Mouse (Mus musculus): ENCODE data around the gene Atp1b1. TPM values are rescaled to one million over a fixed set of nuclear protein-coding genes. Genes with fewer than 3 reads are reported as not detected.

The Atp1b1 gene
- polyA plus RNA-seq, 1 experiment from 2014 or later: 203 TPM

DNA sequence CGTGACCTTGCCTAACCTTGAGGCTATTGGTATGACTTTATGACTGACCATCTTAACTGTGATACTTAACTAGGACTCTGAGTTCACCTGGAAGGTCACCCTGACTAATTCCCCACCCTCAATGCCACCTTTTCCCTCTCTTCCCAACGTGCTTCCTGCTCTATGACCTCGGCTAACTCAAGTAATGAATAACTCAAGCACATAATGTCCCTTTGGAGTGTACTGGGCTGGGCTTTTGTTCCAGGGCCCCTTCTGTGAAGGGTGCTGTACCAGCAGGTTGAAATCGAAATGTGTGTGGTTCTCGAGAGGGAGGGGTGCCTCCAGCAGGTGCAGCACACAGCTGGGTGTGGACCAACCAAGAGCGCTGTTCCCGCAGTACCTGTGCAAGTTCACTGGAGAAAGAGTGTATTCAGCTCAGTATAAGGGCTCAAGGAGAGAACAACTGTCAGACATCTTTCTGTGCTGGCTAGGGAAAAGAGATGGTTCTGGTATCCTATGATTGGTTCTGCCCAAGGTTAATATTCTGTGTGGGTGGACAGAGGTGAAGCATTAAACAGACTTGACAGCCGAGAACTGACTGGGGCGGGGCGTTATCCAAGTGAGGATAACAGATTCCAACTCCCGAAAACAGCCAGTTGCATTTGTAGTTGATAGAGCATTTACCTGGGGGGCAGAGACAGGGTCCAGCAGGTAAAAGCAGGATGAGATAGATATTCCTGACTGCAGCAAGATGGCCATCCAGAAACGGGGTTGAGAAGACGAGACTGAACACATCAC lies 3.0 kb upstream of the Atp1b1 start:
- Histone ChIP-seq H3K36me3 (no peaks in the 10 kb centered on the region), H3K4me2 (replicated peaks) (peak overlapping the region; percentile 79), H3K9me3 (no peaks in the 10 kb centered on the region), H3K27ac (peak overlapping the region; percentile 84), H3K4me3 (replicated peaks) (0 out of 2 replicates have a peak overlapping the region, but pooled peaks have one; percentile 9), H3K4me1 (replicated peaks) (peaks cover 12% of the 10 kb centered on the region), H3K9ac (peak overlapping the region; percentile 26; the same call in 1 of the 2 replicates), H3K27me3 (replicated peaks) (peaks cover 9% of the 10 kb centered on the region)
- WGBS: 56% methylated on average over 13 of the region's 13 CpGs
- ATAC-seq: peak; percentile 64

DNA sequence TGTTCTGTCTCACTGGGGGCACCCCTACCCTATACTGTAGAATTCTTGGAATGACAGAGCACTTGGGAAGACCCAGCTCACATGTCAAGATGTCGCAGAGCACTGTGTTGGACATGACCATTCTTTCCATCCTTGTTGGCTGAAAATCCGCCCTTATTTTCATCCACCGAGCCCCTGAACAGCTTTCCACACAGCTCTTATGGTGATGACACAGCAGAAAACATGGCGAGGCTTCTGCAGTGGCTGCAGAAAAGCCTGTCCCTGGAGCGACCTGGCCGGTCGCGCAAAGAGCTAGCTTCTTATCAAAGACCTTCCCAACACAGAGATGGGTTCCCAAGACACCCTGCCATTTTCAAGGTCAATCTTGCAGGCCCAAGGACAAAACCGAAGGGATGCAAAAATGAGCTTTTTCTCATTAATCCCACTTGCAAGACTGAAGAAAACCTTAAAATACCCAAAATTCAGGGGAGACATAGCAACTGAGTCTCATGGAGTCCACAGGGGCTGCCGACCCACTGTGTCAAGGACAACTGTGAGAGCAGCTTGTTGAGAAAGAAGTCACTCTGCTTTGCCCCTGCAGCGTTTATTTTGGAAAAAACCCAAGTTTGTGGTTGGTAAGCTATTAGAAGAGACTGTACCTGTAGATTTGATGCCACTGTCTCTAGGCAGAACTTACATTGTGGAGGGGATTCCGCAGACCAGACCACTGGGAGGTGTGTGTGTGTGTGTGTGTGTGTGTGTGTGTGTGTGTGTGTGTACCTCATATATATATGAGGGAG lies 1.2 kb upstream of the Atp1b1 start:
- Histone ChIP-seq H3K4me2 (replicated peaks) (peak overlapping the region; percentile 79), H3K27me3 (replicated peaks) (peaks cover 12% of the 10 kb centered on the region), H3K9ac (peak overlapping the region; percentile 54), H3K4me3 (replicated peaks) (peak overlapping the region; percentile 75), H3K36me3 (no peaks in the 10 kb centered on the region), H3K27ac (peak overlapping the region; percentile 90), H3K9me3 (no peaks in the 10 kb centered on the region), H3K4me1 (replicated peaks) (peaks cover 12% of the 10 kb centered on the region)
- WGBS: 49% methylated on average over 12 of the region's 12 CpGs
- no peak for ATAC-seq

DNA sequence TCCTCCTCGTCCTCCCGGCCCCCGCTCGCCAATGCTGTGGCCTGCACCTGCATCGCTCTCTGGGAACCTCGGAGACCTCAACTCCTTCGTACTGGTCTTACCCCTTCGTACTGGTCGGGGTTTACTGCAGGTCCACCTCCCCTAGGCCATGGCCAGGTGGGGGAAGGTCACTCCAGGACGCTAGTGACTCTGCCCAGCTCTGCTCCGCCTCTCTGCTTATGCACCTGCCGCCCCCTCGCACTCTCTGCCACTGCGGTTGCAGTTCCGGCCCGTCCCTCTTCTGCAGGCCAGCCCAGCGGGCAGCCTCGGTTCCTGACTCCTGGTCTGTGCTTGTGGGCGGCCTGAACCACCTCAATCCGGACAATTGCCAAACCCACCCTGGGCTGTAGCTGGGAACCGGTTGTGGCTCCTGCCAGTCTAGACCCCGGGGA lies 481 bp upstream of the Atp1b1 start:
- H3K27ac ChIP-seq: peak overlapping the region; percentile 90
- H3K36me3 ChIP-seq: no peaks in the 10 kb centered on the region
- H3K4me2 ChIP-seq (replicated peaks): peak overlapping the region; percentile 79
- peak overlapping the region; percentile 54 for H3K9ac ChIP-seq
- ATAC-seq: peak; percentile 79
- H3K27me3 ChIP-seq (replicated peaks): peaks cover 12% of the 10 kb centered on the region
- 2% methylated on average over 22 of the region's 22 CpGs for WGBS
- no peaks in the 10 kb centered on the region for H3K9me3 ChIP-seq
- peaks cover 12% of the 10 kb centered on the region for H3K4me1 ChIP-seq (replicated peaks)
- H3K4me3 ChIP-seq (replicated peaks): peak overlapping the region; percentile 75

GRCm38 (mm10) chr1:164457531-164458244 lies 467 bp downstream of the Atp1b1 start:
- Histone ChIP-seq H3K4me1 (replicated peaks) (peaks cover 18% of the 10 kb centered on the region), H3K9ac (peak overlapping the region; percentile 82), H3K27ac (peak overlapping the region; percentile 90), H3K4me2 (replicated peaks) (peak overlapping the region; percentile 79), H3K4me3 (replicated peaks) (peak overlapping the region; percentile 75), H3K36me3 (no peaks in the 10 kb centered on the region; the same call in 1 of the 2 replicates), H3K27me3 (replicated peaks) (peaks cover 12% of the 10 kb centered on the region), H3K9me3 (no peaks in the 10 kb centered on the region)
- peak; percentile 66 for ATAC-seq
- under 1% methylated on average over 74 of the region's 76 CpGs for WGBS

DNA sequence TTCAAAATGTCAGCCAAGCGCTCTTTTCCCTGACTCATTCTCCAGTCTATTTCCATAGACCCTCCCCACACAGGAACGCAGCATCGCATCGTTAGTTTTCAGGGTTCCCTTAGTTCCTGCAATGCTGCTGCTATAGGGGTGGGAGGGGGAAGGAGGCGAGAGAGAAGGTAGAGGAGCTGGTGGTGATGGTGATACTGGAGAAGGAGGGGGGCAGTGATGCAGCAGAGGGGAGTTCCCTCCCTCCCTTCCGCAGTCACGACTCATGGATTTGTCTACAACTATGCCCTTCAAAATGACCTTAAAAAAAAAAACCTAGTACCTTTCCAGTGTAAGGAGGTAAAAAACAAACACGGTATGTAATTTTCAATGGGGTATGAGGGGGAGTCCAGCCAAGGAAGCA lies 1.4 kb downstream of the Atp1b1 start:
- H3K27me3 ChIP-seq (replicated peaks): peaks cover 12% of the 10 kb centered on the region
- H3K4me3 ChIP-seq (replicated peaks): peak overlapping the region; percentile 75
- no peak for ATAC-seq
- WGBS: 8% methylated on average over 8 of the region's 8 CpGs
- H3K4me1 ChIP-seq (replicated peaks): peaks cover 20% of the 10 kb centered on the region
- H3K9ac ChIP-seq: peak overlapping the region; percentile 82
- H3K27ac ChIP-seq: peak overlapping the region; percentile 90
- no peaks in the 10 kb centered on the region; the same call in 1 of the 2 replicates for H3K36me3 ChIP-seq
- peak overlapping the region; percentile 79 for H3K4me2 ChIP-seq (replicated peaks)
- no peaks in the 10 kb centered on the region for H3K9me3 ChIP-seq

DNA sequence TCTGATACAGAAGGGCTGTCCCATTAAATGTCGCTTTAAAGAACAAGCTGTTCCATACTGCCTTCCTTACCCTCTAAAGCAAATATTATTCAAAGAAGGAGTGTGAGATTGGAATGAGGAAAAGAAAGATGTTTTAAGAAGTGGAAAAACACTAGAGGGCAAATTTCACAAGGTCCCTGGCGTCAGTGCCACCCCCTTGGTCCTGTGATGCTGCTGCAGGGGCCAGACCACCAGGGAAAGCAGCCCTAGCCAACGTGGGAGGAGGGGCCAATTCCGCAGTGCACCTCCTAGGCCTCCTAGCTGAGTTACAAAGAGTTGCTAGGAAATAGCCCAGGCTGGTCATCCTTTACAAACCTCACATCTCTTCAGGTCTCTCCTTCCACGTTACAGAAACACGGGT lies 2.1 kb downstream of the Atp1b1 start:
- Histone ChIP-seq H3K36me3 (no peaks in the 10 kb centered on the region; the same call in 1 of the 2 replicates), H3K4me3 (replicated peaks) (peak overlapping the region; percentile 75), H3K4me1 (replicated peaks) (peaks cover 13% of the 10 kb centered on the region), H3K27me3 (replicated peaks) (peaks cover 12% of the 10 kb centered on the region), H3K27ac (peak overlapping the region; percentile 90), H3K4me2 (replicated peaks) (peak overlapping the region; percentile 79), H3K9me3 (no peaks in the 10 kb centered on the region), H3K9ac (peak overlapping the region; percentile 46)
- 24% methylated on average over 6 of the region's 6 CpGs for WGBS
- ATAC-seq: no peak

DNA sequence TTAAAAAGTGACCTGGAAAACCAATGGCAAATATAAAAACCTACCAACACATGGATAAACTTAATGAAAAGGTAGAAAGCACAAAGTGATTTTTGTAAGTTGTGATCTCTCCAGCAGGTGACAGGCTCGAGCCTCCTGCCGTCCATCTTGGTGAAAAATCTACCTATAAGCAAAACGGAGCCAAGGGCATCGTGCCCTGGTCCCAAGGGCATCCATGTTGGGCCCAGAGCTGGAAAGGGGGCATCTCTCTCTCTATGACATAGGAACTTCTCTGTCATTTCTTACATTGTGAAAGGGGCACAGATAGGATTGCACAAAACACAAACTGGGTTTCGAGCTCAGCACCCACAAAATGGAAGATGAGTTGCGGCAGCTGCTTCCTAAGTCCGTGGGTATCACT lies 2.5 kb downstream of the Atp1b1 start:
- Histone ChIP-seq H3K9ac (peak overlapping the region; percentile 46), H3K27ac (peak overlapping the region; percentile 90), H3K27me3 (replicated peaks) (peaks cover 12% of the 10 kb centered on the region), H3K4me1 (replicated peaks) (peaks cover 13% of the 10 kb centered on the region), H3K4me2 (replicated peaks) (peak overlapping the region; percentile 79), H3K4me3 (replicated peaks) (peak overlapping the region; percentile 75), H3K36me3 (no peaks in the 10 kb centered on the region; the same call in 1 of the 2 replicates), H3K9me3 (no peaks in the 10 kb centered on the region)
- ATAC-seq: no peak
- WGBS: 50% methylated on average over 7 of the region's 7 CpGs

DNA sequence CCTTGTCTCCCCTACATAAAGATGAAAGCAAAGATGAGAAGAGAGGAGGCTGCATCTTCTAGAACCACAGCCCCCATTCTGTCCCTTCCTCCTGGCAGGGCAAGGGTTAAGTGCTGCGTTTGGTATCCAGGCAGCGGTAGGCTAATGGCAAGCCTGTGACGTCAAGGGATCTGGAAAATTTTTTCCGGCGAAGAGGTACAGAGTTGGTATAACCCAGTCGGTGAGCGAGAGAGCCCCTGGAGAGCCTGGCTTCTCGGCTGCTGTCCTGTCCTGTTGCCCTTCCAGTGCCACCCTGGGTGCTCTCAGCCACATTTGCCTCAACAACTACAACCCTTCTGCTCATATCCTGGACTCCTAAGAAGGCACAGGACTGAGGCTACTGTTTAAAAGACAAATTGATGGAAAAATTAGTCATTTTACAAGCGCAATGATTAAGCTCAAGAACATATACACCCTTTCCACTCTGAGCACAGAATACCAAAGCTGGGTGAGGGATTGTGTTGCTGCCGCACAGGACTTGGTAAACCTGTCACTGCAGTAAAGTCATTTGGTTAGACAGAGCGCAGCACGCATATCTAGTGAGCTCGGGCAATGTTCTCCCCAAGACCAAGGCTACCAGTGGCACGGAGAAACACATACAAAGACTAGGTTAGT lies 3.3 kb downstream of the Atp1b1 start:
- Histone ChIP-seq H3K36me3 (no peaks in the 10 kb centered on the region; the same call in 1 of the 2 replicates), H3K4me2 (replicated peaks) (peak overlapping the region; percentile 56), H3K9ac (peak overlapping the region; percentile 41), H3K9me3 (no peaks in the 10 kb centered on the region), H3K27ac (peak overlapping the region; percentile 36; the same call in 1 of the 2 replicates), H3K27me3 (replicated peaks) (peaks cover 12% of the 10 kb centered on the region), H3K4me3 (replicated peaks) (peak overlapping the region; percentile 37), H3K4me1 (replicated peaks) (peaks cover 15% of the 10 kb centered on the region)
- WGBS: 22% methylated on average over 14 of the region's 14 CpGs
- no peak for ATAC-seq

- peaks cover 2% of the 10 kb centered on the region for H3K36me3 ChIP-seq
- H3K27me3 ChIP-seq (replicated peaks): peaks cover 11% of the 10 kb centered on the region
- H3K4me3 ChIP-seq (replicated peaks): no peak overlapping the region
- H3K9ac ChIP-seq: no peak overlapping the region
- 74% methylated on average over 5 of the region's 5 CpGs for WGBS
- ATAC-seq: no peak
- H3K4me1 ChIP-seq (replicated peaks): peaks cover 17% of the 10 kb centered on the region
- peak overlapping the region; percentile 56 for H3K4me2 ChIP-seq (replicated peaks)
- no peaks in the 10 kb centered on the region for H3K9me3 ChIP-seq
- H3K27ac ChIP-seq: no peak overlapping the region
These were observed 4.4 kb downstream of the Atp1b1 start for GRCm38 (mm10) chr1:164453739-164454138.

DNA sequence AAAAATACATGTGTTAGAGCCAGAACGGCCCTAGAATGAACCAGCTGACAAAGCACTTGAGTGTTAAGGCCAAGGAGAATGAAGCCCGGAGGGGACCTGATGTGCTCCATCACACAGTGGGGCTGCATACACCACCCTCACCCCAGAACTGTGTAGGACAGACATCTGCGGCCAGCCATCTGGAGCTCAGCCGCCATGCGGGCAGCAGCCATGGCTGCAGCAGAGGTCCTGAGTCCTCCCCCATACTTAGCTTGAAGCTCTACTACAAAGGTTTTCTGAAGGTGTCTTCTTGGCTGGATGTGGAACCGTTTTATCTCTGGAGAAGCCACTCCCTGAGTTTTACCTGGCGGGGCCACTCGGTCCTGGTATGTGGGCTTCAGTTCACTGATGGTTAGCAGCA lies 5.0 kb downstream of the Atp1b1 start:
- H3K36me3 ChIP-seq: peaks cover 4% of the 10 kb centered on the region
- H3K9me3 ChIP-seq: no peaks in the 10 kb centered on the region
- H3K27me3 ChIP-seq (replicated peaks): peaks cover 6% of the 10 kb centered on the region; the same call in 1 of the 2 replicates
- H3K9ac ChIP-seq: no peak overlapping the region
- 80% methylated on average over 8 of the region's 8 CpGs for WGBS
- ATAC-seq: no peak
- no peak overlapping the region for H3K4me3 ChIP-seq (replicated peaks)
- no peak overlapping the region for H3K27ac ChIP-seq
- H3K4me1 ChIP-seq (replicated peaks): peaks cover 13% of the 10 kb centered on the region
- no peak overlapping the region; the same call in 1 of the 2 replicates for H3K4me2 ChIP-seq (replicated peaks)

DNA sequence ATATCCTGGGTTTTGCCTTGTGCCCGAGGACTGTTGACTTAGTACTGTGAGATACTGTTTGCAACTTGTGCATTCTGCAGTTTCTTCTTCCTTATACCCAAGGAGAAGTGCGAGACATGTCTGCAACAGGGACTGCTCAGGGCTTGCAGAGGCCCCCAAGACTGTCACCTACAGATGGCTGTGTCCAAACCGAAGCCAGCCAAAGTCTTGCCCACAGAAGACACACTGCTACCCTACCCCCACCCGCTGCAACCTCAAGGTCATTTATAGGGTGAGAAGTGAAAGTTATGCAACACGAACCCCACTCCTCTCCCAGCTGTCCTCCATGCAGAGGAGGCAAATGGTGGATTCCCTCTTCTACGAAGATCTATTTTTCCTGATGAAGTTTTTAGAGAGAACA lies 5.6 kb downstream of the Atp1b1 start:
- no peak overlapping the region for H3K9ac ChIP-seq
- peaks cover 13% of the 10 kb centered on the region for H3K4me1 ChIP-seq (replicated peaks)
- no peak overlapping the region for H3K27ac ChIP-seq
- H3K4me3 ChIP-seq (replicated peaks): no peak overlapping the region
- H3K27me3 ChIP-seq (replicated peaks): peaks cover 6% of the 10 kb centered on the region; the same call in 1 of the 2 replicates
- peaks cover 4% of the 10 kb centered on the region for H3K36me3 ChIP-seq
- ATAC-seq: no peak
- H3K9me3 ChIP-seq: no peaks in the 10 kb centered on the region
- no peak overlapping the region for H3K4me2 ChIP-seq (replicated peaks)
- 79% methylated on average over 6 of the region's 6 CpGs for WGBS
